Mouse (Mus musculus): Measurements from ENCODE around the gene Ktn1. TPM values are rescaled to one million over a fixed set of nuclear protein-coding genes. Genes with fewer than 3 reads are reported as not detected.
A peak's percentile ranks its signal among the peaks of the same experiment; 100 is the strongest.

Ktn1 gene
- total RNA-seq, 2 experiments from 2014 or later = 82.5 to 86.2 TPM

GRCm38 (mm10) chr14:47751422-47752205, 103.4 kb downstream of the Ktn1 start:
- DNase-seq (ENCODE audit: low spot score in 2 of 2) = peak; percentile 58 to 72

- no peak for DNase-seq (ENCODE audit: low spot score in 2 of 2)
These were observed 105.3 kb downstream of the Ktn1 start for GRCm38 (mm10) chr14:47753561-47753960.

GRCm38 (mm10) chr14:47754253-47754897, 106.1 kb downstream of the Ktn1 start:
- no peak for DNase-seq (ENCODE audit: low spot score in 2 of 2)

DNA sequence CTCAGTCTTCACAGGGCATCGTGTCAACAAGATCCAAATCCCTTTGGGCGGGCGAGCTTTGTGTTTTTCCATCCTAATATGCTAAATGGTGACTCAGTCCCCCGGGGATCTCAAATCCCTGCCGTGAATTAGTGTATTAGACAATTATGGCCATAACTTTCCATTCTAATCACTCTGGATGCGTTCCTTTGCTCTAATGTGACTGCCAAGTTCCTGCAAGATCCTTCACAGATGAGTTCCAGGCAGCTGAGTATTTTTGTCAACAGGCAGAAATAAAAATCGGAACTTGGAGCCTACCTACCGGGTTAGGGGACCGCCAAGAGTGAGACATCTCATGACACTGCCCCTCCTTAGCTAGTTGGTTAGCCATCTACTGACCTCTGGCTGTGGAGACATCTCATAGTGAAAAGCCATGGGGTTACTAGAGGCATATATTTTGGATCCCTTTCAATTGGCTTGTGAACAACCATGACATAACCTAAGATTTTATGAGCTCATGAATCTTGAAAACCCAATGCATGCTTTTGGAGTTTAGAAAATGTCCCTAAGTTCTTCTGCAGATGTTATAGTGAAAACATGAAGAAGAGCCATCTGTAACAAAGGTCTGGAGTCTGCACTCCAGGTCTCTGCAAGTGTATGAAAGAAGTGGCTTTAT, 108.3 kb downstream of the Ktn1 start:
- no peak for DNase-seq (ENCODE audit: low spot score in 2 of 2)

DNA sequence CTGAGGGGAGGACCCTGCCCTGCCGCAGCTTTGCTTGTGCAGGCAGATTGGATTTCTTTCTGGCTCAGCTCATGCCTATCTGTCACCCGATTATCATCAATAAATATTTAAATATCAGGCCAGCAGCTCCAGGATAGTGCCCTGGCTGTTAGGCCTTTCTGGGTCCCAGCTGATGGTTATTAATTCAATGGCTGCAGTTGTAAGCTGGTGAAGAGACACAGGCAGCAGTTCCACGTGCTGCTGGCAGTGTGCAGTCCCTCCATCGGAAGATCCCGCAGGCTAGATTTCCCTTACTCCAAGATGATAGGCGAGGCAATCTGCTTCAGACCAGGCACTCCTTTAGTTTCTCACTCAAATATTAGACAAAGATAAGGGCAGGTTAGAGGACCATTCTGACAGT, 116.9 kb downstream of the Ktn1 start:
- no peak for DNase-seq (ENCODE audit: low spot score in 2 of 2)

DNA sequence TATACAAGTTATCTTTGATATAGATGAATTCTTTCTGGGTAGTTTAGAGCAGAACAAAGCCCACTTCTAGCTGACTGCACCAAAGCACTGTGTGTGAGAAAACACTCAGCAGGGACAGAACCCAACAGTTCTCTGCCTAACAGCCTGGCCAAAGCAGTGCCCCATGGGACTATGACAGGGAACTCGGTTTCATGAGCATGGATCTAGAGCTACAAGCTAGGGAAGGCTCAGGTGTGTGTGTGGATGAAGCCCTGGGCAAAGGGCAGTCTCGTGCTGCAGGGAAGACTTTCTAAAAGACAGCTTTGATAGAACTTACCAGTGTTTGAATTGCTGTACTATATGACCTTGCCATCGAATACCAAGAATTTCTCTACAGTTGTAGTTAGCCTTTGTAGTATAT, 117.5 kb downstream of the Ktn1 start:
- no peak for DNase-seq (ENCODE audit: low spot score in 2 of 2)

GRCm38 (mm10) chr14:47766373-47766772, 118.1 kb downstream of the Ktn1 start:
- DNase-seq (ENCODE audit: low spot score in 2 of 2) = no peak

GRCm38 (mm10) chr14:47771496-47771895, 123.2 kb downstream of the Ktn1 start:
- DNase-seq (ENCODE audit: low spot score in 2 of 2) = no peak

- DNase-seq (ENCODE audit: low spot score in 2 of 2) = no peak
These were observed 127.3 kb downstream of the Ktn1 start for GRCm38 (mm10) chr14:47775543-47775942.

DNA sequence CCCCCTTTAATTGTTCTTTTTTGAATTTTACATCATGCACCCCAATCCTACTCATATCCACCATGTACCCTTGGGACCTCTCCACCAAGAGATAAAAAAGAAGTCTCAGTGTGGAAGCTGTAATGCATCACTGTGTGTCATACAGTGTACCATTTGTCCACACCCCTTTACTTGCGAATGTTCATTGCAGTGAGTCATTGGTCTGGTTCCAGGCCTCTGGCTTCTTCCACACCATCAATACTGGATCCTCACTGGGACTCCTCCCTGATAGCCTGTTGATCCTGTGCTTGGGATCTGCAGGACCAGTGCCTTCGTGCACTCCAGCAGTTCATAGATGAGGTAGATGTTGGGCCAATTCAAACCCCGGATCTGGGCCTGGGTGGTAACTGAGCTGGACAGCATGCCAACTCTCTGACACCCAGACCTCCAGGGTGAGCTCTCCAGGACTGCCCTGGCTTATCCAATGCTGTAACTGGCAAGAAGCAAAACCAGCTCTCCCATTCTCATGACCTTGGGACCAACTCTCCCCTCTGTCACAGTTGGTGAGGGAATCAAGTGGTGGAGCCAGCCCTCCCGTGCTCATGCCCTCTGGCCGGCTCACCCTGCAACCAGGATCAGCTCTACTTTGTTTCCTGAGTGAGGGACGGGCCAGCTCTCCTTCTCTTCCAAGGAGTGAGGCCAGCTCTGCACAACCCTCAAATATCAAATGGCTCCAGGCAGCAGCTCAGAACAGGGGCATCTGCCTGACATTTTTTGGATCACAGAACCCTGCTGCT, 128.2 kb downstream of the Ktn1 start:
- DNase-seq (ENCODE audit: low spot score in 2 of 2) = no peak

GRCm38 (mm10) chr14:47786112-47786511, 137.9 kb downstream of the Ktn1 start:
- DNase-seq (ENCODE audit: low spot score in 2 of 2) = no peak

Other genes with a start within 250 kb of the Ktn1 start
- gene Dlgap5, start 230.0 kb upstream of the Ktn1 start, total RNA-seq (2021) = under 1 TPM in 1 of 2 experiments, not detected in 1; 0.84 TPM
- gene Fbxo34, start 198.0 kb upstream of the Ktn1 start, total RNA-seq (2021) = 10 to 100 TPM; 88.1 to 95.7 TPM
- gene Atg14, start 77.8 kb upstream of the Ktn1 start, total RNA-seq (2021) = 10 to 100 TPM; 19.7 to 20.7 TPM